Mouse (Mus musculus): Measurements from ENCODE around the gene Mrps24.

The Mrps24 gene

DNA sequence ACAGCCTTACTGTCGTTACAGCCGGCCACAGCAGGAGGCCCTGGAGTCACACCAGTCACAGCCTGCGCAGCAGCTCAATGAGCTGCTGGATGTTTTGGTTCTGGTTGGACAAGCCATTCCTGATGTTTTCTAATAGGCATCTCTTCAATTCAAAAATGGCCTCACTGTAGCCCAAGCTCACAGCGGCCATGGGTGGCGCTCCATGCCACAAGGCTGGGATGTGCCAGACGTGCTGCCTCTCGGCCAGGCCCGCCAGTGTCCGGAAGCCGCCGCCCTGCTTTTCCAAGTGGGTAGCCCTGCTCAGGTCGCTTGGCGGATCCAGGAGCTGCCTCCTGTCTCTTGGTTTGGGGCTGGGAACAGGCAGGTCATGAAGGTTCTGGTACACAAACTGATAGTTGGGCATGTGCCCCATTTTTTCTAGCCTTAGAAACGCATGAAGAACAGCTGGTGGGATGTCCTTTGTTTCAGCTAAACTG, at the start of gene Mrps24:
Gene Mrps24, minus strand, starts transcription at position 51 of the 476 bp plus-strand sequence.
- DNase-seq (ENCODE audit: low spot score) = no peak

DNA sequence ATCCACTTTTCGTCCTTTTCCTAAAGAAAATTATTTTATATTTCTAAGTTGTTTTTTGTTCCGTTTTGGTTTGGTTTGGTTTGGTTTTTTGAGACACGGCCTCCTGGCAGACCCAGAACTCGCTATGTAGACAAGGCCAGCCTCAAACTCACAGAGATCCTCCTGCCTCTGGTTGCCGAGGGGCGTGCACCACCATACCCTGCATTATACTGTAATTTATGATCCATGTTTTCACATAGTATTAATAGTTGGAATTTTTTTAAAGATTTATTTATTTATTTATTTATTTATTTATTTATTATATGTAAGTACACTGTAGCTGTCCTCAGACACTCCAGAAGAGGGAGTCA, 47.1 kb upstream of the Mrps24 start:
- DNase-seq (ENCODE audit: low spot score) = no peak

DNA sequence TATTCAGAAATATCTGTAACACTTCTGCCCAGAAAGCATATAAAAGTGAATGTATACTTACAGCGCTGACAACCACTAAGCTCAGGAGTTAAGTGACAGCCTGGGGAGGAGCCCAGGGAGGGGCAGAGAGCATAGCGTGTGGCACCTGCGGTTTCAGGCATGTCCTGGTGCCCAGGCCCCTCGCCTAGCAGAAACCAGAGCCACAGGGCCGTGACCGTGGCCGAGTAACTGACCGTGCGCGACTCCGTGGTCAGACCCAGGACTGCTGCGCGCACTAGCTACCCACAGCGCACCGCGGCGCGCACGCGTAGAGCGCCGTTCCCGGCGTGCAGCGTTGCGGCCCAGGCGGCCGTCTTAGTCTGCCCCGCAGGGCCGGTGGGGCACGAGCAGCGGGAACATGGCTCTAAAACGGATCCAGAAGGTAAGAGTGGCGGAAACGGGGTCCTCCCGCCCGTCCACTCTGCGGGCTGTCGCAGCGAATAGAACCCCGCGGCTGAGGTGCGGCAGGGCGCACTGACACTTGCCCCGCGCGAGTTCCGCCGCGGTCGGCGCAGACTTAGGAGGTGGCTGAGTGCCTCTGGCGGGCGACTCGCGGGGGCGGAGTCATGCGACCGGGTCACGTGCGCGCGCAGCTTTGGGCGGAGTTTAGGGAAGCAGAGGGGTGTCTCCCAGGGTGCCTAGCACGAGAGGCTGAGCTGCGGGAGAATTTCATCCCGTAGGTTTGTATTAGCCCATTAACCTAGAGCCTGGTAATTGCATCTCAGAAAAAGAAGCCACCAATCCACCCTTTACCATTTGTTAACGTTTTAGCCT, 46.5 kb upstream of the Mrps24 start, which contains the start of gene Urgcp:
Gene Urgcp, minus strand, starts transcription at position 557 of the 813 bp plus-strand sequence.
- peak; percentile 94 for DNase-seq (ENCODE audit: low spot score)

DNA sequence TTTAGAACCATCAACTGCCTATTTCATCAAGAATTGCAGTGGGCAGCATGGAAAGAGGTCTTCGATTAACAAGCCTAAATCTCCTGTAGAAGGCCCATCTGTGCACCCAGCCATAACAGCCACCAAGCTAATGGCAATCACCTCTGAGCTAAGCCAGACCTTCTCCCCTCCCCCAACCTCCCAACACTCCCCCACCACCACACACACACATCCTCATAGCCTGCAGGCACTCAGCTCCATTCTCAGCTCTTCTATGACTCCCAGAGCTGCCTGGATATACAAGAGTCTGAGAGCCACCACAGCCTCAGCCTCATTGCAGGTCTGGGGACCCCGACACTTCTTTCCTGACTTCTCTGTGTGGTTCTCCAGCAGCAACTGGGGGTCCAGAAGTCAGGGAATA, 38.3 kb upstream of the Mrps24 start:
- DNase-seq (ENCODE audit: low spot score) = no peak

DNA sequence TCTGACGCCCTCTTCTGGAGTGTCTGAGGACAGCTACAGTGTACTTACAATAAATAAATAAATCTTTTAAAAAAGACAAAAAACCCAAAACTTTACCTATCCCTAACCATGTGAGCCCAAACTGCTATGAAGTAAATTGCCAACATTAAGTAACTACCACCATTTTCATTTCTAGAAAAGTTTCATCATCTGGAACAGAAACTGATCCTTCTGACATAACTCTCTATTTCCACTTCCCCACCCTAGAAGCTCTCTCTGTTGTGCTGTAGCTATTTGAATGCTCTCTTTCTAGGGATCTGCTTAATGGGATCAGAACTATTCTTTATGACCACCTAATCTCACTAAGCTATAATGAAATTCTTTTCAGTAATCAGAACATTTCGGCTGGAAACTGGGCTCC, 29.5 kb upstream of the Mrps24 start:
- no peak for DNase-seq (ENCODE audit: low spot score)

DNA sequence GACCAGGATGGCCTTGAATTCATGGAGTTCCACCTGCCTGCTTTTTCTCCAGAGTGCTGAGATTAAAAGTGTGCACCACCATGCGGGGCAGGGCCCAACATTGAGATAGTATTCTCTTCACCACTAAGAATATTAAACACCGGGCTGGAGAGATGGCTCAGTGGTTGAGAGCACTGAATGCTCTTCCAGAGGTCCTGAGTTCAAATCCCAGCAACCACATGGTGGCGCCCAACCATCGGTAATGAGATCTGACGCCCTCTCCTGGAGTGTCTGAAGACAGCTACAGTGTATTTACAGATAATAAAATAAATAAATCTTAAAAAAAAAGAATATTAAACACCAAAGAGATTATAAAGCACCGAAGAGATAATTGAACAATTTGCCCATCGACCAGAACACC, 26.6 kb upstream of the Mrps24 start:
- no peak for DNase-seq (ENCODE audit: low spot score)

DNA sequence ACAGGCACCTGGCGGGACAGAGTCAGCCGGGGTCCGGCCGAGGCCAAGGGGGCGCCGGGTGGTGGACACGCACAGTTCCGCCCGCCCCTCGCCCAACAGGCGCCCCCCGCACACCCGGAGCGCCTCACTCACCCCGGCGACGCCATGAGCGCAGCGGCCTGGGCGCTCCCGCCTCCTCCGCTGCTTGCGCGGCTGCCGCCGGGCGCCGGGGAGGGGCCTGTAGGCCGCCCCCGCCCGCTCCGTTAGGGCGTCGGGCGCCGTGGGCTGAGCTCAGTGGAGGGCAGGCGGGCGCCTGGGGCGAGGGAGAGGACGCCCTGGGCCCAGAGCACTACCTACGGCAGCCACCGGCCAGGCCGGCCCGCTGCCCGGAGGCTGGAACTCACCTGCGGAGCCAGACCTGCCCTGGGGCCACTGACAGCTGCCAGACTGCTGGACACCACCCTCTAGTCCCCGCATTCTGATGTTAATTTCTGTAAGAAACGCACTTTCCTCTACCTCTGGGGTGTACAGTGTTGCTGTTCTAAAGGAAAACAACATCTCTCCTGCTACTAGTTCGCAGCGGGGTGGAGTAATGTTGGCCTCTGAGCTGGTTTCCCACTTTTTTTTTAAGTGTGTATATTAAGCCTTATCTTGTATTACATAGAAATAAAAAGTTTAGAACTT, 25.6 kb upstream of the Mrps24 start:
- peak; percentile 75 for DNase-seq (ENCODE audit: low spot score)

DNA sequence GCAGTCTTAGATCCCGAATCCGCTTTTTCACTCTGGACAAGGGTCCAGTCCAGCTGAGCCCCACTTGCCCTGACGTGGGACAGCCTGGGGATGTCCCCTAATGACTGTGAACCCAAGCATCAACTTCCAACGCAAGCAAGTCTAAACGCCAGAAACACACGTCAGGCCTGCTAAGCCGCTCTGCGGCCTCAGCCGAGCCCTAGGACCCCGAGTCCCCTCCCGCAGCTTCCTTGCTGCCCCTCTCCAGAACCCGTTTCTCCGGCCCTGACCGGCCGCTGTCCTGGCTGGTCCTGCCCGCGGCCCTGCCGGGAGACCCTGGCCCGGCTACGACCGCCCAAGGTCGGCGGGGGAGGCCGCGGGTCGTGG, 25.1 kb upstream of the Mrps24 start:
- peak; percentile 37 for DNase-seq (ENCODE audit: low spot score)

DNA sequence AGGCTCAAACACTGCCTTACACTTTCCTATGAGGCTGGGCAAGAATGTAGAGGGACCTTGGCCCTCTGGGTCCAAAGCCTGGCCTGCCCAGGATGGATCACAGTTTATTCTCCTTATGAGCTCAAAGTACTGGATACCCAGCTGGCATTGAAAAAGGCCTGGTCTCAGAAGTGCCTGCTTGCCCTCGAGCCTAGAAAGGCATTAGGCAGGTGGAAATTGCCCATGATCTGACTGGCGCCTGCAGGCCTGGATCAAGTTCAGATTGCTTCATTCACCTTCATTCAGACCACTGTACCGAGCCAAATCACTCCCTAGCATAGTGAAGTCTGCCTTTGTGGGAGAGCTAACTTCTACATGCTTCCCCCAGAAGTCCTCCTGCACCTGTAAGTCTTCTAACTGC, 24.4 kb upstream of the Mrps24 start:
- no peak for DNase-seq (ENCODE audit: low spot score)

DNA sequence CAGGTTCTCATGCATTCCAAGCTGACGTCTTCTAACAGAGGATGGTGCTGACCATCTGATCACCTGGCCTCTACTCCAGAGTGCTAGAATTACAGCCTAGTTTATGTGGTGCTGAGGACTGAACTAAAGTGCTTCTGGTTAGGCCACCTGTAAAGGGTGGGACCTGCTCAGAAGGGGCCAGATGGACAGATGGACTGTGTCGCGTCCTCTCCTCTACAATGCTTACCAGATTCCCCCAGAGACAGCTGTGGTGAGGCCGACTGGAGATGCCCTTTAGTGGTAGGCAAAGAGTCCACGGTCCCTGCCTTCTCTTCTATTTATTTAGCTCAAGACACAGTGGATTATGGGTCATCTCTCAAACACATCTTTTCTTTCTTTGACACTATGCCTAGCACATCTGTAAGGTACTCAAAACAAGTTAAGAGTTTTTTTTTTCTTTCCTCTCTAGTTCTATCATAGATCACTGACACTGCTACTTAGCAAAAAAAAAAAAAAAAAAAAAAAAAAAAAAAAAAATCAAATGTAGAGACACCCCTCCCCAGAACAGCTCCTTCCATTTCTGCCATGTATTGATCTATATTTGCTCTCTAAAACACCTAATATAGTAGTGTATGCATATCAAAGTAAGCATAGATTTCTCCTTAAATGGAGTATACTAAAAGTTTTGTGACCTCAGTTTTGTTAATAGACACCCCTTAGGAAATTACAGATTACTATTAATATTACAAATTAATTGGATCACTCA, 23.6 kb upstream of the Mrps24 start:
- no peak for DNase-seq (ENCODE audit: low spot score)

DNA sequence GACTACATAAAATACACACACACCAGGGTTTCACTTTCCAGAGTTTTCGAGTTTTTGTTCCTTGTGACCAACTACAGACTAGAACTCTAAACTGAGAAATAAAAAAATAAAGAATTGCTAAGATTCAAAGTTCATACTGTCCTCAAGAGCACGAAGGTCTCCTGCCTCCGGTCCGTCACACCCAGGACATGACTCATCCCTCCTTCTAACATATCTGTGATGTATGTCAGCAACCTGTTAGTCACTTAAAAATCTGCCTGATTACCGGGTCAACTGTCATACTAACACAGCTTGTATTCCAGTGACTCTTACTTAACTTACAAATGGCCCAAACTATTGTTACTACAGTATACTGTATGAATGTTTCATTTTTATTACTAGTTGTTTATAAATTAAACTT, 21.7 kb upstream of the Mrps24 start:
- DNase-seq (ENCODE audit: low spot score) = no peak

DNA sequence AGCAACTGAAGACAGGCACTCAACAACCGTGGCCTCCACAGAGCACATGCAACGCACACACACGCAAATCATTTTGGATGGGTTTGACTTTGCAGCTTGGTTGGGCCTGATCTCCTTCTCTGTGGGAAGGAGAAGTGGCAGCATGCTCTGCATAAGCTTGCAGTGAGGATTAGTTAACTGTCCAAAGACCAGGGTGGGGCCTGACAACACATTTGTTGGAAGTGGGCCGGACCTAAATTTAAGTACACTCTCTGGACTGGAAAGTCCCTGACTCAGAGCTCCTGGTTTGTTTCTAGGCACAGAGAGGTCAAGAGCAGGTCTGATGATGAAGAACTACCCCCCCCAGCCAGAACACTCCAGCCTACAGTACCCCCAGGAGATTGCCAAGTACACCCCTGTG, 18.8 kb upstream of the Mrps24 start:
- DNase-seq (ENCODE audit: low spot score) = peak; percentile 28

DNA sequence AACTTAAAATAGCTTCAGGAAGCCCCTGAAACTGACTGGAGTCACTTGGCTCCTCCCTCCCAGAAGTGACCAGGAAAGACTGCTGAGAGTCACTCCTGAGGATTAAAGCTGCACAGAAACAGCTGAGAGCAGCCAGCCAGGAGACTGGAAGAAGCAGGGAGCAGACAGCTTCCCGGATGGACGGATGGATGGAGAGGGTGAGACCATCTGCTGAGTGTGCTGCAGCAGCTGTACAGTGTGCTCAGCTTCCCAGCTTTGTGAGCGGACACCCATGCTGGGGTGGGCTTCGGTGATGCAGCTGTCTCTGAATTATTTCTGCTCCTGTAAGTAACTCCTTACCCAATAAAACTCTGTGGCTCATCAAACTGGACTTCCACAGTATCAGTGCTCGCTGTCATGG, 16.9 kb upstream of the Mrps24 start:
- DNase-seq (ENCODE audit: low spot score) = no peak

DNA sequence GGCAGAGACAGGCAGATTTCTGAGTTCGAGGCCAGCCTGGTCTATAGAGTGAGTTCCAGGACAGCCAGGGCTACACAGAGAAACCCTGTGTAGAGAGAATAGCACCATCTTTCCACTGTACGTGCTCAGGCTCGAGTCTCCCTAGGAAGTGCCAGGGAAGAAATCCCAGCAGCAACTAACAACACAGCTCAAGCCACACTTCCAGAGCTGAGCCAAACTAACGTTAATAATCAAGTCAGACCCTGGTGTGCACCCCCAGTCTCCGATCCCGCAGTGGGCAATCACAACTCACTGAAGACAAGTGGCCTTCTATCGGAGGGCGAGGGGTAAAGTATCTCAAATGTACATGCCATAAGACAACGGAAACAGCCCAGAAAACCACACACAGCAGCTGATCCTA, 14.1 kb upstream of the Mrps24 start:
- DNase-seq (ENCODE audit: low spot score) = no peak

DNA sequence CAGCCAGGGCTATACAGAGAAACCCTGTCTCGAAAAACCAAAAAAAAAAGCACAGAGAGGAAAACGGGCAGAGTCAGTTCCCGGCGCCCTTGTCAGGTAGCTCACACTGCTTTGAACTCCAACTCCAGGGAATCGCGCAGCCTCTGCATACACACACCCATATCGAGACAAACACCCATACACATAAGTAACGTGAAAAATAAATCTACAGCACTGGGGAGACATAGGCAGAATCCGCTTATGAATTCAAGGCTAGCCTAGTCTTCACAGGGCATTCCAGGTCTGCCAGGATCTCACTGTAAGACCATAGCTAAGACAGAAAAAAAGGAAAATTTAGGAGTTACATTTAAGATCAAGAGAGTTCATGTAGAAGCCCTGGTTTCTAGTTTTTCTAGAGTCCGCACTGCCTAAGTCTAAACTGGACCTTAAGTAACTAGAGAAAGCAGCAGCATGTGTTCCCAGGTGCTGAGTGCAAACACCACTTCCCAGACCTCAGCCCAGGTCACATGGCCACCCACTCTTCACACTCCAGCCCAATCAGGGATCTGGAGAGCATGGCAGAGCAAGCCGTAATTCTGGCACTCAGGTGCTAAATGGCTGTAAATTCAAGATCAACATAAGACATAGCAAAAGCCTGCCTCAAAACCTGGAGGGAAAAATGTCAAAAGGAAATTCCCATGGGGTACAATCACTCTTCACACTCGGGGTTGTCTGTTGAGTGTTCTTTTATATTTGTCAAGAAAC, 3.3 kb upstream of the Mrps24 start:
- no peak for DNase-seq (ENCODE audit: low spot score)

DNA sequence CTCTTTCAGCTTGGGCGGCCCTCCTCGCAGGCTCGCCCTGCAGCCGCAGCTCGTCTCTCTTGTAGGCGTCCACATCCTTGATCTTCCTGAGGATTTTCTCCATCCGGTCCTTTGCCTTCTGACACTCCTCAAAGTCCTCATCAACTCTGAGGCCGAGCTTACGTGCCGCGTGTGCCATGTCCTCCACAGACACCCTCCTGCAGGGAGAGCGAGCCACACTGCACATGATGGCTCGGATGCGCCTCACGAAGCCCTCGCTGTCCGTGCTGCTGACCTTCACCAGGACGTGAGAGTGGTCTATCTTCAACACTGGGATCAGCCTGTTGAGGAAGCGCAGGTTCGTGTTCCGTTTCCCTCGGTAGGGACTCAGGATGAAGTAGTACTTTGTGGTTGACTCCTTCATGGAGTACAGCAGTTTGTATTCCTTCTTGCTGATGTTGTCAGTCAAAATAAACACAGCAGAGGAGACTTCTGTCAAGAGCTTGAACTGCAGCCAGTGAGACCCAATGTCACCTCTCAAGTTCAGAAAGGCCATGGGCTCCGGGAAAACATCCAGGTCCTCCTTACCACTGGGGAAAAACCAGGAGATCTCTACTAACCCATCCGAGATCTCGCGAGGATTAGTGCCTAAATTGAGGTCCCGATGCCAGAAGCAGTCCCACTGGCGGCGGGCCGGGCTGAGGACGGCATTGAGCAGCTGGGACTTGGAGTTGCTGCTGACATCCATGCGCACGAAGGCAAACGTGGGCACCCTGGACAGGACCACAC, 1.6 kb upstream of the Mrps24 start:
- DNase-seq (ENCODE audit: low spot score) = no peak

DNA sequence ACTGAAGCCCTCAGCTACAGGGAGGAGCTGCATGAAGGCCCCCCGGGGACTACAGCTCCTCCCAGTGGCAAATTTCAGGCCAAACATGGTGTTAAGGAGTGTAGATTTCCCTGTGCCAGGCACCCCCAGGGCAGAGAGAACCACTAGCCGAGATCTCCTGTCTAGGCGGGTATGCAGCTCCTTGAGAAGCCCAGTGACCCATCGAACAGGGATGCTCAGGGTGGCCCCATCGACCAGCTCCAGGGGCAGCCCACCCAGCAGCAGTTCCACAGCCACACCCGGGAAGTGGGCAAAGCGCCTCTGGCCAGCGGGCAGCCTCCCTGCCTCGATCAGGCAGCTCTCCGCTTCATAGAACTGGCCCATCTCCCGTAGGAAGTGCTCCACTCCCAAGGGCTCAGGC, 766 bp upstream of the Mrps24 start:
- DNase-seq (ENCODE audit: low spot score) = no peak

DNA sequence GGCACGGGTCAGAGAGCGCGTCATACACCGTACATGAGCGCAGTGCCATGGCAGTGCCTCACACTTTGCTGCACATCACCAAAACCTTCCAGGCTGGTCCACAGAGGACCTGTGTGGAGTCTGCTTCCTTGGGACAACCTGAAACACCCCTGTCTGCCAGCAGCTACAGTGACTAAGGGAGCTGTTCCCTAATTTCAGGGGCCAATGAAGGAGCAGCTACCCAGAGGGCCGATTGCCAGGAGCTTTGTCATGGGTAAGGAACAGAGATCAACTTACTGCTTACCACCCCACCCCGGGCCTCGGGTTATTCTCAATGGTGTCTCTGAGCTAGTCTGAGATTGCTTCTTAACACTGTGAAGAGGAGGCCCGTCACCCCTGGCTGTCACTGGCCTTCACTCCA, 301 bp downstream of the Mrps24 start:
- no peak for DNase-seq (ENCODE audit: low spot score)

DNA sequence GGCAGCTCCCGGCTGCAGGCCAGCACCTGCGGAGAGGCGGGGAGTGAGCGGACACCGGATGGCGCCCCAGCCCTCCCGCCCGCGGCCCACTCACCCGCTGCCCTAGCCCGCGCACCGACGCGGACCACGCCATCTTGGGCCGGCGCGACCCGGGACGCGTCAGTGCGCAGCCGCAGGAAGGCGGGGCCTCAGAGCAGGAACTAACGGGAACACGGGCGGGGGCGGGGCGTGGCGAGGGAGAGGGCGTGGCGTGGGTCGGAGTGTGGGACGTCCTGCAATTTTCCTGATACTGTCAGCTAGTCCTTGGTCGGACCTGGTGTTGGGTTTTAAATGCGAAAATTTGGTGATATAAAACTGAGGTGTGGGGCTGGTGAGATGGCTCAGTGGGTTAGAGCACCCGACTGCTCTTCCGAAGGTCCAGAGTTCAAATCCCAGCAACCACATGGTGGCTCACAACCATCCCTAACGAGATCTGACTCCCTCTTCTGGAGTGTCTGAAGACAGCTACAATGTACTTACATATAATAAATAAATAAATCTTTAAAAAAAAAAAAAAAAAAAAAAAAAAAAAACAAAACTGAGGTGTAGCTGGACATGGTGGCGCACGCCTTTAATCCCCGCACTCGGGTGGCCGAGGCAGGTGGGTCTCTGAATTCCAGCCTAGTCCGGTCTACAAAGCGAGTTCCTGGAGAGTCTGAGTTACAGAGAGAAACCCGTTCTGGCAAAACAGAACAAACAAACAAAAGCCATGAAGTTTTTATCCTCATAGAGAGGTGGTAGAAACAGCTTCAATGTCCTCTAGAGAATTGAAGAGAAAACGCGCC, 7.7 kb downstream of the Mrps24 start:
- DNase-seq (ENCODE audit: low spot score) = peak; percentile 91

DNA sequence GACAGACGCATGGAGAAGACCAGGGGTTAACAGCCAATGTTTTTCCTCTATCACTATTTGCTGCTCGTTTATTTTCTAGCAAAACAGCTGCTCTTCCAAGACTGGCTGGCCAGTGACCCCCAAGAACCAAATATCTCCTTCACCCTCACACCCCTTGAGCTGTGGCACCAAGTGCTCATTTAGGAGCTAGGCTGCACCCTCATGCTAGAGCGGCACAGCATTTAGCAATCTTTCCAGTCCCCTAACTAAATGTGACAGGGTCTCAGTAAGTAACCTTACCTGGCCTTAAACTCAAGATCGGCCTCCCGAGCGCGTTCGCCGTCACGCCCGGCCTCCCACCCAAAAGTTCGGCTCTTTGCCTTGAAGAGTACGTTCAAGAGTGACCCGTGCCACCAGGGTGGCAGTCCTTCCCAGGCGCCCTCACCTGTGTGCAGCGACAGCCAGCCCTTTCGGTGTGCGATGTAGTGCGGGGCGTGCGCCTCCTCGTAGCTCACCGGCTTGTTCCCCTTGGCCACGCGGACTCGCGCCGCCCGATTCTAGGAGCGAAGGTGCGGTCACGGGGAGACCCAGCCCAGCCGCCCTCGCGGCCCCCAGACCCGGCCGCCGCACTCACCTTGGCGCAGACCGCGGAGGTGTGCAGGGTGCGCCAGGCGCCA, 8.5 kb downstream of the Mrps24 start:
- DNase-seq (ENCODE audit: low spot score) = peak; percentile 35
